Mouse (Mus musculus) erythroblast, embryonic 14.5 days (primary cell): Measurements from ENCODE around the gene Cdc5l. TPM values are rescaled to one million over a fixed set of nuclear protein-coding genes. Genes with fewer than 3 reads are reported as not detected.

Experiments
- H3K27me3 ChIP-seq: 2 replicates; pipeline ENCODE4 v1.6.1; 2012; ENCODE audit warnings: inconsistent platforms; ENCODE audit not compliant: control insufficient read depth
- H3K36me3 ChIP-seq: 2 replicates; pipeline ENCODE4 v1.6.1; 2012; ENCODE audit warnings: mild to moderate bottlenecking, inconsistent platforms; ENCODE audit not compliant: control insufficient read depth
- H3K4me1 ChIP-seq: 2 replicates; pipeline ENCODE4 v1.6.1; 2012; ENCODE audit warnings: inconsistent platforms; ENCODE audit not compliant: control insufficient read depth
- H3K4me3 ChIP-seq: replicated peaks from 2 replicates; pipeline ENCODE3; 2012; ENCODE audit warnings: moderate library complexity, mild to moderate bottlenecking, inconsistent platforms
- H3K9me3 ChIP-seq: 2 replicates; pipeline ENCODE4 v1.6.1; 2012; ENCODE audit warnings: low read length, inconsistent platforms, mixed read lengths; ENCODE audit not compliant: control insufficient read depth
- GATA1 ChIP-seq: IDR thresholded peaks from 2 replicates; pipeline ENCODE4 v1.6.1; 2012; ENCODE audit warnings: low read length, inconsistent platforms, mixed read lengths
- TAL1 ChIP-seq: IDR thresholded peaks from 3 replicates; pipeline ENCODE4 v1.6.1; 2012; ENCODE audit warnings: low read length, inconsistent platforms, mixed read lengths
- polyA plus RNA-seq: library from polyadenylated mRNA; stranded (reverse); fragments of >175 nt; gene quantifications from 2 replicates; pipeline ENCODE4 v1.2.3, GENCODE M21; 2012

Cdc5l gene
- polyA plus RNA-seq, 1 experiment, result 0.98 TPM

DNA sequence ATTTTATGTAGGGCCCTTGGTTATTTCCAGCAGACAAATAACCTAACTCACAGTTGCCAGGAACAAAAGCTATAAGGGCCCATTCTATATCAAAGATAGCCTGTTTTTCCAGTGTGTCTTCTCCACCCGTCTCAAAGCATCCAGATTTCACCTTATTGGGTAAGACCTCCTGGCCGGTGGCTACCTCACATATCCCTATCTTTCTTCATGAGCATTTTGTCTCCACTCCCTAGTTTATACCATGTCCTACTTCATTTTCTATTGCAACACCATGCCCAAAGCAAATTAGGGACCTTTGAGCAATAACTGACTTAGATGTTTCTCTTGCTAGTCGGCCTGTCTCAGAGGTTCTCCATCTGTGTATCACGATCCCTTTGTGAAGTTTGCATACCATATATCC, 85.6 kb downstream of the Cdc5l start:
- H3K4me3 ChIP-seq, result no peak overlapping the region
- TF ChIP-seq TAL1 (no peak), GATA1 (no peak)
- no peaks in the 10 kb centered on the region for H3K27me3 ChIP-seq
- H3K4me1 ChIP-seq, result no peaks in the 10 kb centered on the region
- no peaks in the 10 kb centered on the region for H3K9me3 ChIP-seq
- H3K36me3 ChIP-seq, result no peaks in the 10 kb centered on the region

Other genes with a start within 250 kb of the Cdc5l start
- not detected in 2 replicates for gene Spats1, start 41.7 kb upstream of the Cdc5l start, polyA plus RNA-seq
- gene Aars2, start 73.1 kb upstream of the Cdc5l start, polyA plus RNA-seq, result 1.3 and 1.7 TPM in 2 replicates
- not detected in 2 replicates for gene Tcte1, start 89.7 kb upstream of the Cdc5l start, polyA plus RNA-seq
- gene Tmem151b, start 115.9 kb upstream of the Cdc5l start, polyA plus RNA-seq, result 0.01 TPM in 1 of 2 replicates, not detected in the other
- gene Nfkbie, start 122.0 kb upstream of the Cdc5l start, polyA plus RNA-seq, result 0.02 and 0.06 TPM in 2 replicates
- gene Slc35b2, start 130.1 kb upstream of the Cdc5l start, polyA plus RNA-seq, result 1.7 TPM in 2 replicates
- 36.9 and 62.9 TPM in 2 replicates for gene Hsp90ab1, start 139.5 kb upstream of the Cdc5l start, polyA plus RNA-seq
- gene Slc29a1, start 165.9 kb upstream of the Cdc5l start, polyA plus RNA-seq, result 77.5 and 78.0 TPM in 2 replicates
- gene Mymx, start 168.4 kb upstream of the Cdc5l start, polyA plus RNA-seq, result 0.44 TPM in 1 of 2 replicates, not detected in the other
- 0.01 TPM in 1 of 2 replicates, not detected in the other for gene Capn11, start 225.6 kb upstream of the Cdc5l start, polyA plus RNA-seq